Mouse (Mus musculus): ENCODE results near the gene Fntb. TPM values are rescaled to one million over a fixed set of nuclear protein-coding genes. Genes with fewer than 3 reads are reported as not detected.
A peak's percentile ranks its signal among the peaks of the same experiment; 100 is the strongest.

Fntb gene
- total RNA-seq, 2 experiments from 2014 or later: 11.0 to 15.6 TPM

DNA sequence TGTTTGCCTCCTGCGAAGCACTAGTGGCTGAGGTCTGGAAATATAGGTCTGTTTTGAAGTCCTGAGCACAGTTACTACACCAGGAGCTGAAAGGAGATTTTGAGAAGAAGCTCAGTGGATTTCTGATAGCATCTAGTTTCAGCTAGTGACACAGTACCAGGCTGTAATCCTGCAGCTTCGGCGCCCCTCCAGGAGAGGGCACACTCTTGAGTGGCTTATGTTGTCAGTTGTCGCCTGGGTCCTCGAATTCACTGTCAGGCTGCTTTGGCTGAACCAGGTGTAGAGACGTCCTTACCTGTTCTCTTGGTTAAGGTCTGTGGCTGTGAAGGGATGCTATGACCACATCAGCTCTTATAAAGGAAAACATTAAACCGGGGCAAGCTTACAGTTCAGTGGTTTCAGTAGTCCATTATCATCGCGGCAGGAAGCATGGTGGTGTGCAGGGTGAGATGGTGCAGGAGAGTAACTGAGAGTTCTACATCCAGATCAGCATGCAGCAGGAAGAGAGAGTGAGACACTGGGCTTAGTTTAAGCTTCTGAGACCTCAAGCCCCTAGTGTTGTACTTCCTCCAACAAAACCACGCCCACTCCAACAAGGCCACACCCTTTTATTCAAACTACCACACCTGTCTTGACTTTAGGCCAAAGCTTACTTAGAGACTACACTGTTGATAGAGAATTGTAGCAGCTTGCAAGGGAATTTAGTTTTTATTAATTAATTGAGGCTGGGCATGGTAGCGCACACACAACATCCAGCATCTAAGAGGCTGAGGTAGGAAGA lies 124.2 kb downstream of the Fntb start:
- DNase-seq: no peak

- DNase-seq: no peak
Observed at GRCm38 (mm10) chr12:76891160-76891559, 125.8 kb downstream of the Fntb start.

DNA sequence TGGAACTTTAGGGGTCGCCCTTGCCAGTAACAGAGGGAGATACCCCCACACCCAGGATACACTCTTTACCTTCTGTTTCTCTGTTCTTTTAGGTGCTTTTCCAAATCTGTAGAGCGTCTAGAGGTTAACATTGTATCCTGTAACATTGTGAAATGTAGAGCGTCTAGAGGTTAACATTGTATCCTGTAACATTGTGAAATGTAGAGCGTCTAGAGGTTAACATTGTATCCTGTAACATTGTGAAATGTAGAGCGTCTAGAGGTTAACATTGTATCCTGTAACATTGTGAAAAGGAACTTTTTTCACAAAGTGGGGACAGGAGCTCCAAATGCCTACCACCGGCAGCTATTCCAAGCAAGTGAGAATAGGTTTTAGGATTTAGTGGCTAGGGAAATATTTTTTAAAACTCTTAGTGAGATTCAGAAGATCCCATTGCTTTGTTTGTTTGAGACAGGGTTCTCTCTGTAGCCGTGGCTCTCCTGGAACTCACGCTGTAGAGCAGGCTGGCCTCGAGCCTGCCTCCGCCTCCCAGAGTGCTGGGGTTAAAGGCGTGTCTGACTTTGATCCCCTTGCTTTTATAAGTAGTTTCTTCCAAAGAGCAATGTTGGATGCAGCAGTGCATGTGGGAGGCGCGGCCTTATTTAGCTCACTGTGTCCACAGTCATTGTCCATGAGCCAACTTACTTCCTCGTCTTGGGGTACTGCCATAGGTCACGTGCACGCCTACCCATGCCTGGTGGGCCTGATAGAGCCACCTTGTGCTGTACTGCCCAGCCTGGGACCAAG lies 127.7 kb downstream of the Fntb start:
- no peak for DNase-seq

GRCm38 (mm10) chr12:76894792-76895559 lies 129.6 kb downstream of the Fntb start:
- no peak for DNase-seq

- DNase-seq: no peak
Observed at GRCm38 (mm10) chr12:76895777-76896176, 130.4 kb downstream of the Fntb start.

GRCm38 (mm10) chr12:76896566-76896965 lies 131.2 kb downstream of the Fntb start:
- DNase-seq: no peak

- no peak for DNase-seq
Observed at GRCm38 (mm10) chr12:76897006-76897405, 131.6 kb downstream of the Fntb start.

- no peak for DNase-seq
Observed at GRCm38 (mm10) chr12:76898141-76898540, 132.8 kb downstream of the Fntb start.

DNA sequence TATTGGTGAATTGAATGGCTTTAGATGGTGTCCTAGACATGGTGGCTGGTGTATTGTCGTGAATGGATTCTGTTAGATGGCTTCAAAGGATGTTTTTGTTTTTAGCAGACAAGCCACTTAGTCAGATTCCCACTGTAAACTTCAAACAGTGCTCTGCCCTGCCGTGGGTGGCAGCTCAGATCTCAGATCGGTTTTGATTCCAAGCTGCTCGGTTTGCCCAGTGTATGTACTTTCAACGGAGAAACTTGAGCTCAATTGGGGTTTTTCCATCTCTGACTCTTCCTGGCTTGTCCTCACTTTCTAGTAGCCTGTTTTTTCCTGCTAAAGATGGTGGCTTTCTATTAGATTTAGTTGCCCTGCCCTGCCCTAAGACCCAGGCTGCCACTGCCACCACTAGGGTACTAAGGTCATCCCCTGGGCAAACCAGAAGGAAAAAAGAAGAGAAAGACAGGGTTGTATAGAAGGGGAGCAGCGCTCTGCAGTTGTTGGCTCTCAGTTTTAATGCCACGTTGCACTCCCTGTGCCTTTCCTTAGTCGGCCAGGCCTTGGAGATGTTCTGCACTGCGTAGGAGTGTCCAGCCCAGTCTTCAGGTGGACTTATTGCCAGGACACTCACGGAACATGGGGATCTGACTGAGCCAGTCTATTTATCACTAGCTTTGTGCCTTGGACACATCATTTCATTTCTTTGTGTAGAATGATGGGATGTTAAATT lies 134.0 kb downstream of the Fntb start:
- no peak for DNase-seq

GRCm38 (mm10) chr12:76901508-76902294 lies 136.3 kb downstream of the Fntb start:
- DNase-seq: no peak

GRCm38 (mm10) chr12:76906278-76906677 lies 140.9 kb downstream of the Fntb start:
- no peak for DNase-seq

DNA sequence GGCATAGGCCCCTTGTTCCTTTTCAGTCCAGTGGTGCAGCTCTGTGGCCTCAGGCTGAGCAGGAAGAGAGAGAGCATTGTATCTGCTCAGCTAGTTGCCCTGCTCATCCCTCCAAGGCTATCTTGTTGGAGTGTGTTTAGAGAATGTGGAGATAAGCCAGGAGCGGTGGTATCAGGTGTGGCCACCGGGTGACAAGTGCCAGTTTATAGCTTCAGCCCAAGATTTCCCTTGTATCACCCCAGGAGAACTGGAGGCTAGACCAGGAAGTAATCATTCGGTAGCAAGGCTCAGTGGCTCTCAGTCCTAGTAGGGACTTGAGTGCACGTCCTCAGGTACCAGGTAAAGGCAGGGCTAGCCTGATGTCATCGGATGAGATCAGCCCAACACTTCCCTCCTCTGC lies 143.8 kb downstream of the Fntb start:
- no peak for DNase-seq

GRCm38 (mm10) chr12:76910258-76910940 lies 145.0 kb downstream of the Fntb start:
- DNase-seq: no peak

- no peak for DNase-seq
Observed at GRCm38 (mm10) chr12:76911171-76911726, 145.9 kb downstream of the Fntb start.

- peak; percentile 45 for DNase-seq
Observed at GRCm38 (mm10) chr12:76912193-76912592, 146.8 kb downstream of the Fntb start.

DNA sequence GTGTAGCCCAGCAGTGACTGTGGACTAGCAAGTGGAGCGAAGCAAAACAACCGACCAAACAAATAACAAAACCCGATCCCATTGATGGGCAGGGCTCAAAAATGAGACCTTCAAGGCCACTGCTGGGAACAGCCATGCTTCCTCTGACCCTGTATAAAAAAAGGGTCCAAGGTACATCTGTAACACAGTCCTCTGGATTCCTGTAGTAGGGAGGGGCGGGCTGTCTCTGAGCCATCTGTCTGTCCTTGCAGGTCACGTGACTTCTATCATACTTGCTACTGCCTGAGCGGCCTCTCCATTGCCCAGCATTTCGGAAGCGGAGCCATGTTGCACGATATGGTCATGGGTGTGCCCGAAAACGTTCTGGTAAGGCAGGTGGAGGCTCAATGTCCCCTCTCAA lies 150.8 kb downstream of the Fntb start:
- no peak for DNase-seq

DNA sequence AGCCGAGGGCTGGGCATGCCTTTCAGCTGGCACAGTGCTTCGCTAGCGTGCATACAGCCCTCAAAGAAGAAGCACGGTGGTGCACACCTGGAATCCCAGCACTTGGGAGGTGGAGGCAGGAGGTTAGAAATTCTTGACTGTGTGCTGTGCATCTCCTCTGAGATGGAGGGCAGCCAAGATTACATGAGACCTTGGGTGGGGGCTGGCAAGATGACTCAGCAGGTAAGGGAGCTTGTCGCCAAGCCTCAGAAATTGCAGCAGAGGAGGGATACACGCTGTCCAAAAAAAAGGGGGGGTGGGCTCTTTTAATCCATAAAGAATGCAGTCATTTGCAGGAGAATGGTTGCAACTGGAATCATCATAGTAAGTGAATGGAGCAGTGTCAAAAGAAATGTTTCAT lies 152.7 kb downstream of the Fntb start:
- no peak for DNase-seq

DNA sequence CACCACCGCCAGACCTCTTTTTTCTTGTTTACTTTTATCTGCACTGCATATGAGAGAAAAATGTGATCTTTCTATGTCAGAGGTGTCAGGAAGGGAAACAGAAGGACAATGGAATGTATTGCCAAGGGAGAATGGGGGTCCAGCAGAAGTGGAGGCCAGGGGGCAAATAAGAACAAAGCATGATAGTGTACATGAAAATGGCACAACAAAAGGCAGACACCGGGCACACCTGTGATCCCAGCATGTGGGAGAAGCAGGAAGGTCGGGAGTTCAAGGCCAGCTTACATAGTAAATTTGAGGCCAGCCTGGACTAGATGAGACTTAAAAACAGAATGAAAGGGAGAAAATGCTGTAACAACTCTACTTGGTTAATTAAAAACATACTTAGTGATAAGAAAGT lies 153.5 kb downstream of the Fntb start:
- DNase-seq: no peak

DNA sequence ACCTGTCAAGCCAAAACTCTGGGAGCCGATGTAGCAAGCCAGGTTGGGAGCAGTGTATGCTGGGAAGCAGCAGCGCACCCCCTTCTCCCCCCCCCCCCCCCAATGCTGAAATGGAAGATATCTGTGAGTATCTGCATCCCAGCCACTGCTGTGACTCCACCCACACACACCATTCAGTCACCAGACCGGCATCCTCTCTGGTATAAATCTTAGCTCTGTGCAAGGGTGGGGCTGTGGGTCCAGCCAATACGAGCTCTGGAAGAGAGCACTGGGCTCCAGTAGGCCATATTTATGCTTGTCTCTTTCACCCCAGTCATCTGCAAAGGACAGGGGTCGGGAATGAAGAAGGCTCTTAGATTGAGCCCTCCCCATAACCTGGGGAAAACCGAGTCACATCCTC lies 155.0 kb downstream of the Fntb start:
- no peak for DNase-seq

GRCm38 (mm10) chr12:76920990-76921389 lies 155.6 kb downstream of the Fntb start:
- no peak for DNase-seq
